Mouse (Mus musculus): Measurements from ENCODE around the gene Ankrd26. TPM values are rescaled to one million over a fixed set of nuclear protein-coding genes. Genes with fewer than 3 reads are reported as not detected.
A peak's percentile ranks its signal among the peaks of the same experiment; 100 is the strongest.
"Not testable (repeated sequence)": the region's sequence is repeated elsewhere in the genome, so short reads cannot be mapped to it uniquely, and the experiment has no call there.

The Ankrd26 gene
- polyA plus RNA-seq, 1 experiment, result not detected

- WGBS, result 44% methylated on average over 21 of the region's 21 CpGs
- H3K4me1 ChIP-seq (ENCODE audit: control insufficient read depth, insufficient read depth, low read length), result peaks cover 24% of the 10 kb centered on the region
- no peak overlapping the region for H3K4me3 ChIP-seq (ENCODE audit: insufficient read depth, low read depth, low read length)
These were observed 30.8 kb upstream of the Ankrd26 start for GRCm38 (mm10) chr6:118592662-118593376.

GRCm38 (mm10) chr6:118578741-118579140, 16.7 kb upstream of the Ankrd26 start:
- H3K4me3 ChIP-seq (ENCODE audit: insufficient read depth, low read depth, low read length); H3K27ac ChIP-seq (ENCODE audit: insufficient read depth, low read depth, low read length); H3K4me1 ChIP-seq (ENCODE audit: control insufficient read depth, insufficient read depth, low read length): not testable (repeated sequence)
- 68% methylated on average over 4 of the region's 4 CpGs for WGBS

More at GRCm38 (mm10) chr6:118592662-118593376, 30.8 kb upstream of the Ankrd26 start:
- no peak overlapping the region for H3K27ac ChIP-seq (ENCODE audit: insufficient read depth, low read depth, low read length)
- no peak for TF ChIP-seq CTCF (IDR thresholded peaks at IDR 0.05; ENCODE audit: insufficient read depth, low read depth, low read length)
- no peak for TF ChIP-seq POLR2A (IDR thresholded peaks at IDR 0.05; ENCODE audit: insufficient read depth, low read depth, low read length)

GRCm38 (mm10) chr6:118574351-118574750, 12.3 kb upstream of the Ankrd26 start:
- Histone ChIP-seq H3K4me1 (ENCODE audit: control insufficient read depth, insufficient read depth, low read length) (peaks cover 4% of the 10 kb centered on the region; the same call in 1 of the 2 replicates), H3K27ac (ENCODE audit: insufficient read depth, low read depth, low read length) (no peak overlapping the region), H3K4me3 (ENCODE audit: insufficient read depth, low read depth, low read length) (no peak overlapping the region)
- TF ChIP-seq POLR2A (IDR thresholded peaks at IDR 0.05; ENCODE audit: insufficient read depth, low read depth, low read length) (no peak), CTCF (IDR thresholded peaks at IDR 0.05; ENCODE audit: insufficient read depth, low read depth, low read length) (no peak)
- WGBS, result 27% methylated on average over 6 of the region's 6 CpGs

- H3K4me1 ChIP-seq (ENCODE audit: control insufficient read depth, insufficient read depth, low read length), result no peaks in the 10 kb centered on the region
- no peak overlapping the region for H3K4me3 ChIP-seq (ENCODE audit: insufficient read depth, low read depth, low read length)
- WGBS, result 97% methylated on average over 3 of the region's 3 CpGs
- TF ChIP-seq CTCF (IDR thresholded peaks at IDR 0.05; ENCODE audit: insufficient read depth, low read depth, low read length) (no peak), POLR2A (IDR thresholded peaks at IDR 0.05; ENCODE audit: insufficient read depth, low read depth, low read length) (no peak)
- no peak overlapping the region for H3K27ac ChIP-seq (ENCODE audit: insufficient read depth, low read depth, low read length)
These were observed 5.8 kb upstream of the Ankrd26 start for GRCm38 (mm10) chr6:118567816-118568215.

- WGBS, result 79% methylated on average over 8 of the region's 8 CpGs
These were observed 801 bp downstream of the Ankrd26 start for GRCm38 (mm10) chr6:118561225-118561624.

GRCm38 (mm10) chr6:118538627-118539026, 23.4 kb downstream of the Ankrd26 start:
- Histone ChIP-seq H3K27ac (ENCODE audit: insufficient read depth, low read depth, low read length) (no peak overlapping the region), H3K4me3 (ENCODE audit: insufficient read depth, low read depth, low read length) (no peak overlapping the region), H3K4me1 (ENCODE audit: control insufficient read depth, insufficient read depth, low read length) (no peaks in the 10 kb centered on the region)
- 95% methylated on average over 4 of the region's 4 CpGs for WGBS
- TF ChIP-seq POLR2A (IDR thresholded peaks at IDR 0.05; ENCODE audit: insufficient read depth, low read depth, low read length), result no peak
- no peak for TF ChIP-seq CTCF (IDR thresholded peaks at IDR 0.05; ENCODE audit: insufficient read depth, low read depth, low read length)

More at GRCm38 (mm10) chr6:118561225-118561624, 801 bp downstream of the Ankrd26 start:
- Histone ChIP-seq H3K4me1 (ENCODE audit: control insufficient read depth, insufficient read depth, low read length) (peaks cover 7% of the 10 kb centered on the region), H3K4me3 (ENCODE audit: insufficient read depth, low read depth, low read length) (peak overlapping the region; percentile 76), H3K27ac (ENCODE audit: insufficient read depth, low read depth, low read length) (no peak overlapping the region)
- TF ChIP-seq POLR2A (IDR thresholded peaks at IDR 0.05; ENCODE audit: insufficient read depth, low read depth, low read length) (no peak), CTCF (IDR thresholded peaks at IDR 0.05; ENCODE audit: insufficient read depth, low read depth, low read length) (no peak)

GRCm38 (mm10) chr6:118537201-118537600, 24.8 kb downstream of the Ankrd26 start:
- not testable (repeated sequence) for H3K4me3 ChIP-seq (ENCODE audit: insufficient read depth, low read depth, low read length); H3K4me1 ChIP-seq (ENCODE audit: control insufficient read depth, insufficient read depth, low read length); H3K27ac ChIP-seq (ENCODE audit: insufficient read depth, low read depth, low read length)

GRCm38 (mm10) chr6:118535321-118535720, 26.7 kb downstream of the Ankrd26 start:
- H3K4me1 ChIP-seq (ENCODE audit: control insufficient read depth, insufficient read depth, low read length), result no peaks in the 10 kb centered on the region
- TF ChIP-seq CTCF (IDR thresholded peaks at IDR 0.05; ENCODE audit: insufficient read depth, low read depth, low read length) (no peak), POLR2A (IDR thresholded peaks at IDR 0.05; ENCODE audit: insufficient read depth, low read depth, low read length) (no peak)
- H3K27ac ChIP-seq (ENCODE audit: insufficient read depth, low read depth, low read length), result no peak overlapping the region
- no peak overlapping the region for H3K4me3 ChIP-seq (ENCODE audit: insufficient read depth, low read depth, low read length)
- WGBS, result 89% methylated on average over 10 of the region's 10 CpGs

GRCm38 (mm10) chr6:118533381-118533780, 28.6 kb downstream of the Ankrd26 start:
- no peak for TF ChIP-seq POLR2A (IDR thresholded peaks at IDR 0.05; ENCODE audit: insufficient read depth, low read depth, low read length)
- no peak for TF ChIP-seq CTCF (IDR thresholded peaks at IDR 0.05; ENCODE audit: insufficient read depth, low read depth, low read length)
- H3K27ac ChIP-seq (ENCODE audit: insufficient read depth, low read depth, low read length), result no peak overlapping the region
- 90% methylated on average over 9 of the region's 9 CpGs for WGBS
- no peak overlapping the region for H3K4me3 ChIP-seq (ENCODE audit: insufficient read depth, low read depth, low read length)
- no peaks in the 10 kb centered on the region for H3K4me1 ChIP-seq (ENCODE audit: control insufficient read depth, insufficient read depth, low read length)

- H3K4me3 ChIP-seq (ENCODE audit: insufficient read depth, low read depth, low read length), result no peak overlapping the region
- 94% methylated on average over 7 of the region's 7 CpGs for WGBS
- H3K27ac ChIP-seq (ENCODE audit: insufficient read depth, low read depth, low read length), result no peak overlapping the region
- TF ChIP-seq CTCF (IDR thresholded peaks at IDR 0.05; ENCODE audit: insufficient read depth, low read depth, low read length) (no peak), POLR2A (IDR thresholded peaks at IDR 0.05; ENCODE audit: insufficient read depth, low read depth, low read length) (no peak)
- no peaks in the 10 kb centered on the region for H3K4me1 ChIP-seq (ENCODE audit: control insufficient read depth, insufficient read depth, low read length)
These were observed 41.4 kb downstream of the Ankrd26 start for GRCm38 (mm10) chr6:118520668-118521067.
